Mouse (Mus musculus) embryo, embryonic 10 days (tissue): Measurements from ENCODE around the gene Gm28048.

Source experiments
- DNase-seq: peaks from one replicate; pipeline ENCODE4 v3.0.0-alpha.2; 2015; ENCODE audit warnings: low spot score

Gm28048 gene

GRCm38 (mm10) chr11:22859633-22860334 is 122.1 kb downstream of the Gm28048 start:
- peak; percentile 90 for DNase-seq

GRCm38 (mm10) chr11:22859301-22859632 is 122.6 kb downstream of the Gm28048 start:
- peak; percentile 43 for DNase-seq

- DNase-seq: peak; percentile 17
Observed at GRCm38 (mm10) chr11:22858441-22859300, 123.2 kb downstream of the Gm28048 start.

GRCm38 (mm10) chr11:22857705-22858440 is 124.0 kb downstream of the Gm28048 start:
- no peak for DNase-seq

GRCm38 (mm10) chr11:22857106-22857704 is 124.7 kb downstream of the Gm28048 start:
- DNase-seq: no peak

GRCm38 (mm10) chr11:22856371-22856965 is 125.4 kb downstream of the Gm28048 start:
- DNase-seq: no peak

GRCm38 (mm10) chr11:22854571-22854970 is 127.3 kb downstream of the Gm28048 start:
- DNase-seq: no peak

- DNase-seq: no peak
Observed at GRCm38 (mm10) chr11:22853477-22854157, 128.3 kb downstream of the Gm28048 start.

GRCm38 (mm10) chr11:22852510-22852909 is 129.4 kb downstream of the Gm28048 start:
- no peak for DNase-seq

- no peak for DNase-seq
Observed at GRCm38 (mm10) chr11:22851416-22851815, 130.5 kb downstream of the Gm28048 start.

GRCm38 (mm10) chr11:22850077-22850476 is 131.8 kb downstream of the Gm28048 start:
- DNase-seq: no peak

GRCm38 (mm10) chr11:22848649-22849195 is 133.2 kb downstream of the Gm28048 start:
- no peak for DNase-seq

- DNase-seq: no peak
Observed at GRCm38 (mm10) chr11:22847732-22848648, 133.9 kb downstream of the Gm28048 start.

GRCm38 (mm10) chr11:22846960-22847731 is 134.7 kb downstream of the Gm28048 start:
- no peak for DNase-seq

- no peak for DNase-seq
Observed at GRCm38 (mm10) chr11:22846093-22846835, 135.6 kb downstream of the Gm28048 start.

GRCm38 (mm10) chr11:22844754-22845718 is 136.9 kb downstream of the Gm28048 start:
- no peak for DNase-seq

GRCm38 (mm10) chr11:22839456-22839855 is 142.4 kb downstream of the Gm28048 start:
- no peak for DNase-seq
